Mouse (Mus musculus) heart, postnatal 0 days (tissue): ENCODE data around the gene Mepe. TPM values are rescaled to one million over a fixed set of nuclear protein-coding genes. Genes with fewer than 3 reads are reported as not detected.

Experiments
- ATAC-seq: fragments of 200-750 bp; cut with Nextera tagmentation; 2 replicates; pipeline ENCODE4 v1.8.0; 2017; ENCODE audit warnings: low read depth, moderate number of reproducible peaks, moderate library complexity; ENCODE audit not compliant: insufficient read depth
- DNase-seq: peaks from one replicate; pipeline ENCODE4 v3.0.0-alpha.2; 2016; ENCODE audit warnings: low spot score
- H3K27ac ChIP-seq: fragments of 300-500 bp; sonication (generic); 2 replicates; pipeline ENCODE4 v1.5.1; 2014; ENCODE audit warnings: low read depth, mild to moderate bottlenecking
- H3K27me3 ChIP-seq: fragments of 300-500 bp; sonication (generic); 2 replicates; pipeline ENCODE4 v1.6.1; 2014; ENCODE audit warnings: low read length, mixed read lengths; ENCODE audit not compliant: control insufficient read depth, insufficient read depth
- H3K36me3 ChIP-seq: fragments of 300-500 bp; sonication (generic); replicated peaks from 2 replicates; pipeline ENCODE4 v1.6.1; 2014; ENCODE audit warnings: low read length, mixed read lengths; ENCODE audit not compliant: control insufficient read depth, insufficient read depth
- H3K4me1 ChIP-seq: fragments of 300-500 bp; sonication (generic); 2 replicates; pipeline ENCODE4 v1.6.1; 2014; ENCODE audit warnings: antibody characterized with exemption; ENCODE audit not compliant: control insufficient read depth, insufficient read depth
- H3K4me2 ChIP-seq: fragments of 300-500 bp; sonication (generic); 2 replicates; pipeline ENCODE4 v1.6.1; 2014; ENCODE audit warnings: low read depth, mild to moderate bottlenecking, low read length, moderate library complexity
- H3K4me3 ChIP-seq: fragments of 300-500 bp; sonication (generic); 2 replicates; pipeline ENCODE4 v1.5.1; 2014; ENCODE audit warnings: low read depth, low read length
- H3K9ac ChIP-seq: fragments of 300-500 bp; sonication (generic); replicated peaks from 2 replicates; pipeline ENCODE4 v1.6.1; 2014; ENCODE audit warnings: low read depth, low read length, mixed read lengths
- H3K9me3 ChIP-seq: fragments of 300-500 bp; sonication (generic); replicated peaks from 2 replicates; pipeline ENCODE4 v1.6.1; 2016; ENCODE audit warnings: low read length; ENCODE audit not compliant: control insufficient read depth
- CTCF ChIP-seq: IDR thresholded peaks from 2 replicates; pipeline ENCODE4 v1.5.1; 2016; ENCODE audit warnings: antibody characterized with exemption, control low read depth, low read depth
- EP300 ChIP-seq: IDR thresholded peaks from 2 replicates; pipeline ENCODE4 v1.6.1; 2016; ENCODE audit warnings: antibody characterized with exemption, low read depth
- WGBS: fragments of 180-500 bp; shearing (Covaris S2); extraction: QIAGEN DNeasy Blood & Tissue Kit; methylation state at CpG from one replicate; pipeline ENCODE4 v1.1.7; 2014; 5-methylcytosine and 5-hydroxymethylcytosine counted together
- polyA plus RNA-seq: library from polyadenylated mRNA; unstranded; fragments of >200 nt; fragmentation: Nextera tagmentation; extraction: Ambion mirVana; gene quantifications from 2 replicates; pipeline ENCODE4 v1.2.1, GENCODE M21; 2015
- total RNA-seq: library from RNA; depleted of rRNA; stranded (reverse); fragments of >200 nt; gene quantifications from 2 replicates; pipeline ENCODE4 v1.2.3, GENCODE M21; 2014; ENCODE audit warnings: low replicate concordance

The Mepe gene
- total and polyA plus RNA-seq, 2 experiments from 2014 or later: not detected

GRCm38 (mm10) chr5:104339706-104340512, 14.8 kb downstream of the Mepe start:
- no peak overlapping the region for H3K9ac ChIP-seq
- WGBS: 23% methylated on average over 14 of the region's 14 CpGs
- no peaks in the 10 kb centered on the region for H3K9me3 ChIP-seq
- H3K36me3 ChIP-seq: no peaks in the 10 kb centered on the region
- 0 out of 2 replicates have a peak overlapping the region, but pooled peaks have one; percentile 10 for H3K4me2 ChIP-seq
- no peak overlapping the region for H3K4me3 ChIP-seq
- DNase-seq (peak; percentile 38), ATAC-seq (peak; percentile 41; the same call in 1 of the 2 replicates)
- TF ChIP-seq CTCF (peak; percentile 78), EP300 (no peak)
- H3K27me3 ChIP-seq: no peaks in the 10 kb centered on the region
- H3K27ac ChIP-seq: no peak overlapping the region
- H3K4me1 ChIP-seq: no peaks in the 10 kb centered on the region

GRCm38 (mm10) chr5:104340513-104340829, 15.3 kb downstream of the Mepe start:
- no peak for ATAC-seq
- Histone ChIP-seq H3K4me1 (no peaks in the 10 kb centered on the region), H3K9ac (no peak overlapping the region), H3K4me2 (no peak overlapping the region), H3K9me3 (no peaks in the 10 kb centered on the region), H3K27me3 (no peaks in the 10 kb centered on the region), H3K4me3 (no peak overlapping the region), H3K36me3 (no peaks in the 10 kb centered on the region), H3K27ac (no peak overlapping the region)
- WGBS: 59% methylated on average over 2 of the region's 4 CpGs
- no peak for TF ChIP-seq CTCF
- no peak for TF ChIP-seq EP300
- DNase-seq: no peak

- no peak overlapping the region for H3K27ac ChIP-seq
Observed at GRCm38 (mm10) chr5:104342881-104343280, 17.8 kb downstream of the Mepe start.

GRCm38 (mm10) chr5:104344526-104345240, 19.6 kb downstream of the Mepe start:
- DNase-seq: no peak
- H3K27ac ChIP-seq: no peak overlapping the region
- 65% methylated on average over 9 of the region's 9 CpGs for WGBS

More at GRCm38 (mm10) chr5:104342881-104343280, 17.8 kb downstream of the Mepe start:
- Histone ChIP-seq H3K4me2 (no peak overlapping the region), H3K27me3 (no peaks in the 10 kb centered on the region), H3K9ac (no peak overlapping the region), H3K4me1 (no peaks in the 10 kb centered on the region), H3K9me3 (no peaks in the 10 kb centered on the region), H3K36me3 (no peaks in the 10 kb centered on the region), H3K4me3 (no peak overlapping the region)
- ATAC-seq (no peak), DNase-seq (no peak)
- WGBS: 29% methylated on average over 6 of the region's 6 CpGs
- TF ChIP-seq CTCF: peak; percentile 37
- TF ChIP-seq EP300: no peak

GRCm38 (mm10) chr5:104345241-104345630, 20.1 kb downstream of the Mepe start:
- no peaks in the 10 kb centered on the region for H3K36me3 ChIP-seq
- no peaks in the 10 kb centered on the region for H3K27me3 ChIP-seq
- no peak overlapping the region for H3K9ac ChIP-seq
- H3K4me1 ChIP-seq: no peaks in the 10 kb centered on the region
- no peak overlapping the region for H3K4me3 ChIP-seq
- ATAC-seq (no peak), DNase-seq (no peak)
- H3K4me2 ChIP-seq: no peak overlapping the region
- no peaks in the 10 kb centered on the region for H3K9me3 ChIP-seq
- 65% methylated on average over 6 of the region's 6 CpGs for WGBS
- no peak overlapping the region for H3K27ac ChIP-seq
- TF ChIP-seq CTCF (no peak), EP300 (no peak)

More at GRCm38 (mm10) chr5:104344526-104345240, 19.6 kb downstream of the Mepe start:
- Histone ChIP-seq H3K27me3 (no peaks in the 10 kb centered on the region), H3K4me3 (no peak overlapping the region), H3K36me3 (no peaks in the 10 kb centered on the region), H3K4me1 (no peaks in the 10 kb centered on the region), H3K9me3 (no peaks in the 10 kb centered on the region), H3K4me2 (no peak overlapping the region), H3K9ac (no peak overlapping the region)
- no peak for TF ChIP-seq EP300
- peak; percentile 34; the same call in 1 of the 2 replicates for TF ChIP-seq CTCF
- no peak for ATAC-seq
